Mouse (Mus musculus) mouse trophoblast stem cell (cell line): ENCODE measurements around the gene Haus3.

Source experiments
- in situ Hi-C, 2 experiments: fragments of 300-500 bp; cut with MseI, MboI; formaldehyde crosslinking; loops; 2 replicates in 1 of 2; 3 replicates in 1 of 2; pipeline ENCODE4 v1.15.1; 2025

Gene Haus3

DNA sequence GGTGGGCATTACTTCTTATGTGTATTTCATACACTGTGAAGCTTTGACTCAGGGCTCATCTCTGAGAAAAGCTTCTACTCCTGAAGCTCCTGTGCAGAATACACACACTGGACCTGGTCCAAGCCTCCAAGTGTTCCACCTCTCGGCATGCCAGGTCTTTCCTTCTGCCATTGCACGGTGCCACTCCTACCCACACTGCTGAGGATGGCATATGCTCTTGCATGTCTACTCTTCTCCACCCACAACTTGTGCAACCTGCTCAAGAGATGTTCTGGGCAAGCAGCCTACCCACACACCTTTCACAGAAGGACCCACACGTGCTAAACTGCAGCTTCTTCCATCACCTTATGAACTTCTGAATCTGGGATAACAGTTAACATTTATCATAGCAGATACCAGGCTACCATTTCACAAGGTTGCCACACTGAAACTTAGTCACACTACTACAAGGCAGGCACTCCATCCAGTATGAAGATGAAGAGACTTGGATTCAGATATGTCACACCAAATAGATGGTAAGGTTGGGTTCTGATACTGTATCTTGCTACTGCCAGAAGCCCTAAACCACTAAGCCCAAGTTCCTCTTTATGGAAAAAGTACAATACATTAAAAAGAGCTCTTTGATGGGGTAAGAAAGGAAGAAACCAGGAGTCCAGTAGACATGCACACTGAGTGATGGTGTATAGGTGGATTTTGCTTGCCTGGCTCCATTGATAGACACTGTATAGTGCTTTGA is 50.0 kb downstream of the Haus3 start:
- in situ Hi-C loops, result no loop called here

DNA sequence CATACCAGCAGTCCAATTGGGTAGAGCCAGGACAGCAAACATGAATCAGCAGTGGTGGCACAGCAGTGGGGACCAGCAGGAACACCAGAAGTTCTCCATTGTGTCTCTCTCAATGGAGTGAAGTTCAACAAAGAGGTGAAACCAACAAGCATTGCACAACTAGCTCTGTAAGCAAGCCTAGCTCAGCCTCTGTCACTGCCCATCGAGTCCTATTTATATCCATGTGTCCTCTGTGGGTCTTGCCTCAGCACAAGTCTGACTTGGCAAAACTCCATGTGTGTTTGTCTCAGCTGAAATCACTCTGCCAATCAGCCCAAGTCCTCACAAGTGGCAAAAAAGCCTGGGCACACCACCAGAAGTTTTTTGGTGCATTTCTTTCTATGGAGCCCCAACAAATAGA is 63.6 kb downstream of the Haus3 start:
- in situ Hi-C loops, result no loop called here
